Mouse (Mus musculus): Measurements from ENCODE around the gene Mms22l.
"Not testable (repeated sequence)": the region's sequence is repeated elsewhere in the genome, so short reads cannot be mapped to it uniquely, and the experiment has no call there.

Mms22l gene

GRCm38 (mm10) chr4:24496116-24496952 lies at the start of gene Mms22l:
TSS of gene Mms22l (plus strand) at chr4:24496451.
- DNase-seq: peak; percentile 79 to 91

- DNase-seq: not testable (repeated sequence)
These were observed 12.2 kb upstream of the Mms22l start for GRCm38 (mm10) chr4:24484046-24484445.

GRCm38 (mm10) chr4:24496953-24497319 lies 685 bp downstream of the Mms22l start:
- no peak for DNase-seq

- DNase-seq: no peak
These were observed 12.9 kb downstream of the Mms22l start for GRCm38 (mm10) chr4:24509195-24509594.

GRCm38 (mm10) chr4:24536989-24537388 lies 40.7 kb downstream of the Mms22l start:
- DNase-seq: no peak

GRCm38 (mm10) chr4:24543421-24543820 lies 47.2 kb downstream of the Mms22l start:
- DNase-seq: no peak

- DNase-seq: no peak
These were observed 48.5 kb downstream of the Mms22l start for GRCm38 (mm10) chr4:24544677-24545151.

GRCm38 (mm10) chr4:24556116-24556820 lies 60.0 kb downstream of the Mms22l start:
- DNase-seq: no peak

GRCm38 (mm10) chr4:24557149-24557548 lies 60.9 kb downstream of the Mms22l start:
- DNase-seq: no peak

GRCm38 (mm10) chr4:24568026-24568425 lies 71.8 kb downstream of the Mms22l start:
- no peak for DNase-seq

GRCm38 (mm10) chr4:24568989-24569556 lies 72.8 kb downstream of the Mms22l start:
- no peak for DNase-seq

GRCm38 (mm10) chr4:24574276-24574675 lies 78.0 kb downstream of the Mms22l start:
- DNase-seq: peak; percentile 37 to 77

- DNase-seq: no peak
These were observed 81.3 kb downstream of the Mms22l start for GRCm38 (mm10) chr4:24577594-24577993.

- no peak for DNase-seq
These were observed 86.0 kb downstream of the Mms22l start for GRCm38 (mm10) chr4:24582295-24582694.

- DNase-seq: no peak
These were observed 87.7 kb downstream of the Mms22l start for GRCm38 (mm10) chr4:24583997-24584396.

- DNase-seq: no peak
These were observed 98.6 kb downstream of the Mms22l start for GRCm38 (mm10) chr4:24594824-24595223.

GRCm38 (mm10) chr4:24596942-24597611 lies 100.8 kb downstream of the Mms22l start:
- no peak for DNase-seq

GRCm38 (mm10) chr4:24598637-24599036 lies 102.4 kb downstream of the Mms22l start:
- DNase-seq: no peak

GRCm38 (mm10) chr4:24601711-24602110 lies 105.5 kb downstream of the Mms22l start:
- no peak for DNase-seq

GRCm38 (mm10) chr4:24609085-24609484 lies 112.8 kb downstream of the Mms22l start:
- no peak for DNase-seq

GRCm38 (mm10) chr4:24609564-24609963 lies 113.3 kb downstream of the Mms22l start:
- DNase-seq: no peak

GRCm38 (mm10) chr4:24620005-24620404 lies 123.8 kb downstream of the Mms22l start:
- no peak for DNase-seq

- DNase-seq: no peak
These were observed 124.2 kb downstream of the Mms22l start for GRCm38 (mm10) chr4:24620440-24620839.
